Mouse (Mus musculus) kidney, postnatal 4 days (tissue): ENCODE results near the gene Gm17361.
"Not testable (repeated sequence)": the region's sequence is repeated elsewhere in the genome, so short reads cannot be mapped to it uniquely, and the experiment has no call there.

Experiments used
- DNase-seq, 2 experiments: peaks; one replicate each; pipeline ENCODE4 v3.0.0; 2021; ENCODE audit warnings: mixed read lengths in 2 of 2

Gm17361 gene

GRCm38 (mm10) chrX:125003863-125004262 lies at the start of gene Gm17361:
Gene Gm17361 (plus strand): TSS chrX:125004163.
- not testable (repeated sequence) for DNase-seq
